Mouse (Mus musculus) CD4-positive helper T cell, adult 2 months (primary cell): ENCODE measurements around the gene Mtmr2.

Source experiments
- DNase-seq: peaks from one replicate; pipeline ENCODE4 v3.0.0-alpha.2; 2012; ENCODE audit warnings: low read depth, missing footprints, low spot score

Gene Mtmr2

DNA sequence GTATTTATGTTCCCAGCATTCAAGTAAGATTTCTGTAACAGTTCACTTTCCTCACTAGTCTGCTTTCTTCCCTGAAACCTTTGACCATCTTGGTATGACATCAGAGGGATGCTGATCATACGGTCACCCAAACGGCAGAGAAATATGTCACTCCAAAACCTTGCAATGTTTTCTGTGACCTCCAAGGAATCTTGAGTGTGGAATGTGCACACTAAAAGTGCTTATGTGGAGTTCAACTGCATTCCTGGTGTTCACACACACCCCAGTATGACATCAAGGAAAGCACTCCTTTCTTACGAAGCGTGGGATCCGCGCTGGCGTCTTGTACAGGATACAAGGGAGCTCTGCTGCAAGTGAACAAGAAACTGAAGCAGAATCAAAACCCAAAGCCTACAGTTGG, 58.6 kb downstream of the Mtmr2 start:
- DNase-seq = no peak

DNA sequence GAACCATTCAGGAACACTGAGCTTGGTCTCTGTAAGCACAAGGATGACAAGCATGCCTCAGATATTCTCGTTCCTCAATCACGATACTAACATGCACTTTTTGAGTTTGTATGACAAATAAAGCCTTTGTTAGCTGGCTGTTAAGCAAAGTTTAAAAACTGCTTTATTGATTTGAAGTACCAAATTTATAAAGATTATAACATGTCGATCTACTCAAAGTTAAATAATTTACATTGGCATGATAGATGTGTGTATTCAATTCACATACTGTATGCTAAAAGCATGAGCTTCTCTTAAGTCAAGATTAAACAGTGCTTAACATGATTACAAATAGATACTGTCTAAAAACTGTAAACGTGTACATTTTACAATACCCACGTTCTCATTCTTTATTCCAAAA, 59.4 kb downstream of the Mtmr2 start:
- no peak for DNase-seq

DNA sequence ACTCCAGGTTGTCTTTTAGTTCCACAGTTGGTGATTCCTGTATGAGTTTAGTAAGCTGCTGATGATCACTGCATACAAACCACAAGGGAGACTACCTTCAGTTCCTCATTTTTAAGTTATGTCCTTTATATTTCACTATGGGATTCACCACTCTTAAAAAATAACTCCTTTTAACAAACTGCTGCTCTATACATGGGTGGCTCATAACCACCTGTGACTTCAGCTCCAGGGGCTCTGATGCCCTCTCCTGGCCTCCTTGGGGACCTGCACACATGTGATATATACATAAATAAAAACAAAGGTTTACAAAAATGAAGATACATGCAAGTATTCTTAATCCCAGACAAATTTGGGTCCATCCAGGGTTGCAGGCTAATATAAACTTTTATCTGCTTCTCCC, 61.7 kb downstream of the Mtmr2 start:
- no peak for DNase-seq

DNA sequence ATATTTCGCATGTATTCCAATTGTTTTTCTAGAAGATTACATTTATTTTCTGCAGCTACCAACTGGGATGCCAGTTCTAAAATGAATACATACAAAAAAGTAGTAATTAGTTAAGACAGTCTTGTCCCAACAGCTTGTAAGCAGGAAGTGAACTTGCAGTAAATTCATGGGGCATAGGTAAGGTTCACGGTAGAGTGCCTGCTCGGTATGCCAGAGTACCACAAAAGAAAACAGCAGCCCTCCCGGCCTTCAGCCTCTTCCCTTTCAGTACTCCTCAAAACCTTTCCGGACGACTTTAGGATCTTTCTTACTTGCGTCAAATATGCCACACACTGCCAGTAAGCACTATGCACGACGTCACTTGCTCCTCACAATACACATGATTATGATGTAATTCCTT, 70.2 kb downstream of the Mtmr2 start:
- no peak for DNase-seq

DNA sequence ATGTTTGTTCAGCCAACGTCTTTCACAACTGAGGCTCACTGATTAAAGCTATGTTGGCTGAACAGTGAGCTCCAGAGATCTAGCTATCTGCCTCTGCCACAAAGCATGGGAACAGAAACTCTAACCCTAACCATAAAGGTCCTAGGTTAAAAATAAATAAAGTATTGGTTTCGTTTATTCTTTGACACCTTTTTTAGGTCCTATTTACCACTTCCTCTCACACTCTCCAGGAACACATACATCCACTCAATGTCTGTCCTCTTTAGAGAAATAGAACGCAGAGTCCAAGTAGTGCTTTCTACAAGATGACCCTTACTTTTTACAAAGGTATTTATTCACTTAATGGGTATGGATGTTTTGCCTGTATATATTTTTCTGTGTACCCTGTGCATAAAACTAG, 72.6 kb downstream of the Mtmr2 start:
- no peak for DNase-seq

DNA sequence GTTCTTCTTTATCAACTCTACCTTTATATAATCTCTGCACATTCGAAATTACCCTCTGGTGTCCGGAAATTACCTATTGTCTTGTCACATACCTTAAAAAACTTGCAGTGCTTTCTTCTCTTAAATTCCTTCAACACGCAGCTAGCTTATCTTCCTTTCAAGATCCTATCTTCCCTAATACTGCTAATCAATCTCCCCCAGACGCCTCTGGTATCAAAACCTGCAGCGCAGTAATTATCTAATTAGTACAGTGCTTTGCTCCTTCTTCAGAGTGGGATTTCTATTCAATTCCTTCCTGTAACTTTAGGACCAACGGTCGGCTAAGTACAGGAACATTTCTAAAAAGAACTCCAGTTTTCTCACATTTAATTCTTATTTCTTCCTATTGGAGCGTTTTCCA, 77.7 kb downstream of the Mtmr2 start:
- DNase-seq = no peak

DNA sequence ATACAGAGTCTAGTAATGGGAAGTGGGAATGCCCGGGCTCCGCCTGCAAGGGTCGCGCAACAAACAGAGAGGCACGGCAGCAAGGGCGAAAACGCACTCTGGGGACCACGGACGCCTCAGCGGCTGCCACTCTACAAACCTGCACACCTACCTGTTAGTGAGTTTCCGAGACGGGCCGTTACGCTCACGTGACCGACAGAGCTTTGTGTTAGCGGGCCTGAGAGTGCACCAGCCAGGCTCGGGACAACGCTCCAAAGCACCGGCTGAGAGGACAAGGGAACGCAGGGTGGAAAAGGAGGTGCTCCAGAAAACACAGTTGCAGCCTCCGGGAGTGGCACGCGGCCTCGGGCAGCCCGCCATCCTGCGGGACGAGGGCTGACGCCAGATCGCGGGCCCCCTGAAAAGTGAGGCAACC, 78.2 kb downstream of the Mtmr2 start:
- peak; percentile 80 for DNase-seq

DNA sequence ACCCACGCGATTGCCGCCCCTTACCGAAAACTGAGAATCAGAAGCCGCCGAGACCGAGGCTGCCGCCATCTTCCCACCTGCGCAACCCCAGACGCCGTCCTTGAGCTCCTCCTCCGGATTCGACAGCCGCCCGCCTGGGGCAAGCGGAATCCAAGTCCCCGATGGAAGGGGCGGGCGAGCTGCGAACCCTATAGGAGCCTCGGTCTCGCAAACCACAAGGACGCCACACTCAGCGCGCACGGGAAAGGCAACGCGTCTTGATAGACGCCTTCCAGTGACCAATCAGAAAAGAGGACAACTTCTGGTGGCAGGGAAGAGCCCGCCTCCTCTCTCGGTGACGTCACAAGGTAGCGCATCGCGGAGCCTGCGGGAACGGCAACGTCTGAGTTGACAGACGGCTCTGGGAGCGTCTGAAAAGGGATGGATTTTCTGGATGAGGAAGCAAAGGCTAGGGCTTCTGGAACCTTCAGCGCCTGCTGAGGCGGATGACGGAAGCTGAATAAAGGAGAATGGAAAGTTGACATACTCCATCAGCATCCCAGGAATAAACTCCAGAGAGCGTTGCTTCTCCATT, 78.7 kb downstream of the Mtmr2 start, which contains the start of gene Cep57:
Gene Cep57, minus strand, starts transcription at position 276 of the 574 bp plus-strand sequence.
- peak; percentile 99 for DNase-seq

DNA sequence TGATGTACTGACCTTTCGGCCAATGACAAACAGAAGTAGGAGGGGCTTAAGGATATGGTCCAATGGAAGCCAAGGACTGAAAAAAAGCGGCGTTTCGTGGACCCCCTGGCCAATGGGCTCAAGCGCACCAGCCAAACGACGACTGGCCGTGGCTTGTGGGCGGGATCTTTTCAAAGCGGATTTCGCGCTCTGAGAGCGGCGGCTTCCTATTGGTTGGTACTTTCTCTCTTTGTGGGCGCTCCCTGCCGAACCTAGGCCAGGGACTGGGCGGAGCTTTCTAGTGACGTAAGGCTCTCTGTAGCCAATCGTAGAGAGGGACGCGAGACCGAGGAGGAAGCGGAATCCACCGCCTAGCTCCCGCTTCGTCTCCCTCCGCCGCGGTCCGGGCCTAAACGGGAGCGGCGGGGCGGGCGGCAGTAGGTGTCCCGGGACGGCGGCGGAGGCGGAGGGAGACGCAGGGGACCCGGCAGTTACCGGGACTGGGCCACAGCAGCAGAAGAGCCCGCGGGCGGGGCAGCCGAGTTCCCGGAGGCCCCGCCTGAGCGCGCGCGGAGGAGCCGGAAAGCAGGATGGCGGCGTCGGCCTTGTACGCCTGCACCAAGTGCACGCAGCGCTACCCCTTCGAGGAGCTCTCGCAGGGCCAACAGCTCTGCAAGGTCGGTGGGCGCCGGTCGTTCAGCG, 79.3 kb downstream of the Mtmr2 start, which contains the start of gene Fam76b:
Gene Fam76b, plus strand, starts transcription at position 311 of the 681 bp plus-strand sequence.
- peak; percentile 100 for DNase-seq

DNA sequence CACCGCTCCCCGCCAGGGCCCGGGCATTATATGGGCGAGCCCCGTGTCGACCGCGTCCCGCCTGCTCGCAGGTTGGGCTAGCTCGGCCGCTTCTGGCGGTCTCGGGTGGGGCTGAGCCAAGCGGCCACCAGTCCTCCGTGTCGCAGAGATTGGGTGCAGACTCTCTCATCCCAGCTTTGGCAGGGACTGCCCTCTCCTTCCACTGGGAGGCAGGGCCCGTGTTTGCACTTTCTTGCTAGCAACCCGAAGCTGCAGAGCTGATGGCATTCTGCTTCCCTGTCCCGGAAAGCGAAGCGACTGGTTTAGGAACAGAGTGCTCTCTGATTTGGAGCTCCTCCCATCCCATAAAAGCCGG, 79.9 kb downstream of the Mtmr2 start:
- DNase-seq = no peak

DNA sequence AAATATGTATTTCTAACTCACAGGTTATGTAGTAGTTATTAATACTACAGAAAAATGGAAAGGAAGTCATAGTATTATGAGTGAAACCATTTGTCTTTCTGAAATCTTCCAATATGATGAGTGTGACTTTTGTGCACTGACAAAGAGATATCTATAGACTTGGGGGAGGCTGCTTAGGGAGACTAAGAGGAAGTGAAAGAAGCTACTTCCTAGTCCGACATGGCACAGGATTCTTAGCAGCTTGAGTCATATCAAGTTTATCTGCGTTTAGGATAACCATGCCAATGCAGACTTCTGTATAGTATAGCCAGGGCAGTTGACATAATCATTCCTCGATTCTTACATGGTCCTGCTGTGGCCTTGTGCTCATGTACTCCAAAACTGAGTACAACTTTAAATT, 87.0 kb downstream of the Mtmr2 start:
- DNase-seq = no peak

DNA sequence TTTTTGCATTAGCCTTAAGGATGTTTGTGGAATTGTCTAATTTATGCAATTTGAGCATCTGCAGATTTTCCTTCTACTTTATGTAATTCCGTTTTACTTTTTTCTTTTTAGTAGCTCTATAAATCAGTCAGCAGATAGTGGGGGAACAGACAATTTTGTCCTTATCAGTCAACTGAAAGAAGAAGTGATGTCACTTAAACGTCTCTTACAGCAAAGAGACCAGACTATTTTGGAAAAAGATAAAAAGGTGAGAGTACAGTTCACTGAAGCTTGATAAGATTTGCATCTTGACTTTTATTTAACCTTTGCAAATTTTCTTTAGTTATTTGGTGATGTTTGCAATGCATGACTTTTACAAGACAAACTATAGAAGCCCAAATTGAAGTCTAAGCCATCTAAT, 88.5 kb downstream of the Mtmr2 start:
- DNase-seq = no peak

DNA sequence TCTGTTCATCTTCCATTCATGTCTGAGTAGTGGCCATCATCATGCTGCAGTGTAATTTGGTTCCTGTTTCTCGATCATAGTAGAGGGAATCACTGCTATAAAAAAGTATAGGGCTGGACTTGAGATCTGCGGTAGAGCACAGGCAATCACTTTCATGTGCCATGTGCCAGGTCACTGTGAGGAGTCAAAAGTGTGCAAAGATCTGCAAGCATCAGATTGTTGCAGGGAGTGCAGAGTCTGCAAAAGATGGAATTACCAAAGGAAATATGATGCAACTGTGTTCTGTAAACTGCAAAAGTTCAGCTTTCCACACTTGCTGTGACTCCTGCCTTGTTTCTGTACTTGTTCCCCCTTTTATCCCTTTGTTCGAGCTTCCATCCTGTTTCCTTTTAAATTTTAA, 99.4 kb downstream of the Mtmr2 start:
- no peak for DNase-seq

DNA sequence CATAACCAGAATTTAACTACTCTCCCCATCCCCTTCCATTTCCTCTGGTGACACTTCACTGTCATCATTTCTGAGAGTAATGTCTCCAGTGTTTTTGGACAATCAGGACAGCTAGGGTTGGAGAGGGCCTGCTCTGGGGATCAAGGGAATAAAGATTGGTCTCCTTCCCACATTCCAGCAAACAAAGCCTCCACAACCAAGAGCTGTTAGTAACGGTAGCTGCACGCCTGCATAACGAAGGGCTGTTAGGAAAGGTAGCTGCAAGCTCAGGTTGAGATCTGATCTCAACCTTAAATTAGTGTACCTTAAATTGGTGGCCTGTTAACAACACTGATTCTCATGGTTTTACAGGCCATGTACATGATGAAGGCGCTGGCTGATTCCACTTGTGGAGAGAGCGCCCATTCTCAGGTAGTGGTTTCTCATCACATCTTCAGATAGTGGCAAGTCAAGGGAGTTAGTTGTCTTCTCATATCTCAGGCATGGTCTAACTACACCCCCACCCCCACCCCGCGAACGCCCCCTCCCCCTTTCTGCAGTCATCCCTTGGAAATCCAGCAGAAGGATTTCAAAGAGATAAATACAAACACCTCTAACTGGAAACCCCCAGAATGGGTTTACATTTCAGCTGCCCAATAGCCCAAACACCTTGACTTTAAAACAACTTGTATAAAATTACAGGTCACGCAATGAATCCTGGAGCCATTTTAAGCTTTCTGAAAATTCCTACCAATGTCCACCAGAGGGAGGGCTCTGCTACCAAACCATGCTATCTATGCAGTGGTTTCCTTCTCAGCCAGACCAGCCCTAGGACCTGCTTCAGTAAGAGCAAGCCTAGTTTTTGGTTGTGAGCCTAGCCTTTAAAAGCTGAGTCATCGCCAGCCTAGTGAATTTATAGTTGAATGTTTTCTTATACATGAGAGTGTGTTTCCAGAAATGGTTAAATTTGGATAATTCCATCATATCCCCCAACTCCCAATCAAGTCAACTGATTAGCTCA, 100.6 kb downstream of the Mtmr2 start:
- DNase-seq = peak; percentile 44

DNA sequence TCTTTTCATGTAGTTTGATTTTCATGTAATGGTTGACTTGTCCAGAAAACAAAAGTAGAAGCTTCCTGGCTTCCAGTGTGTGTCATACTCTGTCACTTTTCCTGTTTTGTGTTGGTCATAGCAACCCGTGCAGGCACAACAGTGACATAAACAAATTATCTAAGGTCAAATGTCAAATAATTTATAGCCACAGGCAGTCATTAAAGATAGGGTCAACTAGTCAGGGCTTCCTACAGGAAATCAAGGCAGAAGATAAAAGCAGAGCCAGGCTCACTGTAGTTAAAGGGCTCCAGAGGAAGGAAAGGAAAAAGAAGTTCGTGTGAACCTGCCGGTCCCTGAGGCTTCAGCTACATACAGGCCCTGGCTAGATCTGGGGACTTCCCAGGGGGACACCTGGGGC, 105.7 kb downstream of the Mtmr2 start:
- DNase-seq = no peak
